Mouse (Mus musculus) layer of hippocampus, adult 9-11 months (tissue): ENCODE measurements around the gene Cdh26.

ENCODE experiments used
- DNase-seq: peaks from one replicate; pipeline ENCODE4 v3.0.0; 2022

Cdh26 gene

GRCm38 (mm10) chr2:178430231-178430630 is at the start of gene Cdh26:
Gene Cdh26 (plus strand): TSS chr2:178430531.
- DNase-seq: no peak

- DNase-seq: no peak
Observed at GRCm38 (mm10) chr2:178407053-178407815, 23.1 kb upstream of the Cdh26 start, which contains the start of gene Sycp2. Gene Sycp2 (minus strand): TSS chr2:178407685.

- no peak for DNase-seq
Observed at GRCm38 (mm10) chr2:178409024-178409423, 21.3 kb upstream of the Cdh26 start.

- DNase-seq: no peak
Observed at GRCm38 (mm10) chr2:178410286-178410685, 20.0 kb upstream of the Cdh26 start.

- no peak for DNase-seq
Observed at GRCm38 (mm10) chr2:178412598-178412997, 17.7 kb upstream of the Cdh26 start.

- DNase-seq: no peak
Observed at GRCm38 (mm10) chr2:178413081-178413480, 17.2 kb upstream of the Cdh26 start.

- DNase-seq: peak; percentile 51
Observed at GRCm38 (mm10) chr2:178413481-178414260, 16.7 kb upstream of the Cdh26 start.

- peak; percentile 61 for DNase-seq
Observed at GRCm38 (mm10) chr2:178414261-178415149, 15.8 kb upstream of the Cdh26 start, which contains the start of the genes Ppp1r3d and Fam217b. Gene Ppp1r3d (minus strand): TSS chr2:178414472. Gene Fam217b (plus strand): TSS chr2:178414524.

GRCm38 (mm10) chr2:178415150-178415448 is 15.2 kb upstream of the Cdh26 start:
- no peak for DNase-seq

- peak; percentile 45 for DNase-seq
Observed at GRCm38 (mm10) chr2:178416427-178416826, 13.9 kb upstream of the Cdh26 start.

GRCm38 (mm10) chr2:178416970-178417369 is 13.4 kb upstream of the Cdh26 start:
- DNase-seq: no peak

GRCm38 (mm10) chr2:178420576-178420975 is 9.8 kb upstream of the Cdh26 start:
- no peak for DNase-seq

- no peak for DNase-seq
Observed at GRCm38 (mm10) chr2:178421603-178422002, 8.7 kb upstream of the Cdh26 start.

- DNase-seq: no peak
Observed at GRCm38 (mm10) chr2:178422186-178422585, 8.1 kb upstream of the Cdh26 start.

- no peak for DNase-seq
Observed at GRCm38 (mm10) chr2:178423223-178423622, 7.1 kb upstream of the Cdh26 start.

- DNase-seq: no peak
Observed at GRCm38 (mm10) chr2:178426229-178426628, 4.1 kb upstream of the Cdh26 start.

GRCm38 (mm10) chr2:178427181-178427580 is 3.1 kb upstream of the Cdh26 start:
- no peak for DNase-seq

- DNase-seq: no peak
Observed at GRCm38 (mm10) chr2:178428183-178428582, 2.1 kb upstream of the Cdh26 start.

GRCm38 (mm10) chr2:178428676-178429075 is 1.7 kb upstream of the Cdh26 start:
- DNase-seq: no peak

GRCm38 (mm10) chr2:178429426-178429825 is 905 bp upstream of the Cdh26 start:
- DNase-seq: no peak

- no peak for DNase-seq
Observed at GRCm38 (mm10) chr2:178433495-178433894, 3.2 kb downstream of the Cdh26 start.

GRCm38 (mm10) chr2:178433903-178434302 is 3.6 kb downstream of the Cdh26 start:
- DNase-seq: no peak

- DNase-seq: peak; percentile 32
Observed at GRCm38 (mm10) chr2:178437311-178437710, 7.0 kb downstream of the Cdh26 start.
